Mouse (Mus musculus) kidney, embryonic 16.5 days (tissue): ENCODE results near the gene Boc. TPM values are rescaled to one million over a fixed set of nuclear protein-coding genes. Genes with fewer than 3 reads are reported as not detected.

Source experiments
- ATAC-seq: fragments of 200-750 bp; cut with Nextera tagmentation; 2 replicates; pipeline ENCODE4 v1.8.0; 2017; ENCODE audit warnings: moderate TSS enrichment; ENCODE audit not compliant: low FRiP score, low TSS enrichment
- H3K27ac ChIP-seq: fragments of 300-500 bp; sonication (generic); 2 replicates; pipeline ENCODE4 v1.5.1; 2014; ENCODE audit warnings: low read length
- H3K27me3 ChIP-seq: fragments of 300-500 bp; sonication (generic); 2 replicates; pipeline ENCODE4 v1.6.1; 2014; ENCODE audit warnings: low read length, control low read depth, mixed read lengths; ENCODE audit not compliant: insufficient read depth
- H3K36me3 ChIP-seq: fragments of 300-500 bp; sonication (generic); 2 replicates; pipeline ENCODE4 v1.6.1; 2014; ENCODE audit warnings: low read length, control low read depth, mixed read lengths; ENCODE audit not compliant: insufficient read depth
- H3K4me1 ChIP-seq: fragments of 300-500 bp; sonication (generic); 2 replicates; pipeline ENCODE4 v1.6.1; 2014; ENCODE audit warnings: low read length, control low read depth, mixed read lengths; ENCODE audit not compliant: insufficient read depth
- H3K4me2 ChIP-seq: fragments of 300-500 bp; sonication (generic); replicated peaks from 2 replicates; pipeline ENCODE4 v1.6.1; 2014; ENCODE audit warnings: low read depth, low read length
- H3K4me3 ChIP-seq: fragments of 300-500 bp; sonication (generic); 2 replicates; pipeline ENCODE4 v1.5.1; 2014; ENCODE audit warnings: mild to moderate bottlenecking, low read length
- H3K9ac ChIP-seq: fragments of 300-500 bp; sonication (generic); replicated peaks from 2 replicates; pipeline ENCODE4 v1.6.1; 2014; ENCODE audit warnings: low read length
- H3K9me3 ChIP-seq: fragments of 300-500 bp; sonication (generic); 2 replicates; pipeline ENCODE4 v1.6.1; 2016; ENCODE audit warnings: low read length, control low read depth
- WGBS: fragments of 180-500 bp; shearing (Covaris S2); extraction: QIAGEN DNeasy Blood & Tissue Kit; methylation state at CpG from one replicate; pipeline ENCODE4 v1.1.7; 2014; 5-methylcytosine and 5-hydroxymethylcytosine counted together
- polyA plus RNA-seq: library from polyadenylated mRNA; unstranded; fragments of >200 nt; fragmentation: Nextera tagmentation; extraction: Ambion mirVana; gene quantifications from 2 replicates; pipeline ENCODE4 v1.2.1, GENCODE M21; 2015

Boc gene
- polyA plus RNA-seq, 1 experiment from 2014 or later: 23.2 TPM

DNA sequence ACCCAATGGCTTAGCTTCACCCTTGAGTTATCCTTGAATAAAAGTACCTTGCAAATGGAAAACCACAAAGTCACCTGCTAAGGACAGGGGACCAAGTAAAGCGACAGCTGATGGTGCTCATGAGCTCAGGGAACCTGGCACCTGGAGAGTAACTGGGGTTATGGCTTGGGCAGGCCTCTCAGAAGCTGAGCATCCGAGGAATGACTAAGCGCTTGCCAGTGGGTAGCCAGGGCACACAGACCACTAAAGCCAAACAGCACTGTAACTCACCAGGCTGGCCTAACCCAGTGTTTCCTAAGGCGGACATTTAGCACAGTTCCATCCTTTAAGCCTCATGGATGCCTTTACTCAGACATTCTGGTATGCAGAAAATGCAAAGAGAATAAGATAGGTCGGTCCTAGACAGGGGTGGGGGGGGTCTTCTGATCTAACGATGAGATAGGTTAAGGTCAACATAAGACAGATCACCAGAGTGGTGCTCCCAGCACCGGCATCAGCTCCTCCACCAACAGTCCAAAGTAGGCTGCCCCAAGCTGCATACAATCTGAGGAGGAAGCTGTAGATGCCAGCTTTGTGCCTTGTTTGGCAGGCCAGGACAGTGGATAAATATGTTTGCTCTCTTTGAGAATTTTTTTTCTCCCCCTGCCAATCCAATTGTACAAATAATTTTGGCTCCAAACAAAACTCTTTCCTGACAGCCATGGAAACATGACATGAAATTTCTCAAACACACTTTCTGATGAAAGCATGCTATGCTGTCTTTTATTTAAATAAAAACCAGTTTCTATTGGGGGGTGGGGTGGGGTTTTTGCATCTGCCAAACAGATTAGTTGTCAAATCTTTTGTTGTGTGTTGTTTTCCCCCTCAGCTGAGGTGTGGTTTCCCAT, 49.0 kb downstream of the Boc start:
- peaks cover 6% of the 10 kb centered on the region for H3K9me3 ChIP-seq
- H3K27ac ChIP-seq: no peak overlapping the region
- peaks cover 38% of the 10 kb centered on the region for H3K36me3 ChIP-seq
- 0 out of 2 replicates have a peak, but pooled peaks cover 8% of the 10 kb centered on the region for H3K4me1 ChIP-seq
- ATAC-seq: no peak
- 84% methylated on average over 7 of the region's 7 CpGs for WGBS
- no peak overlapping the region for H3K9ac ChIP-seq
- H3K27me3 ChIP-seq: no peaks in the 10 kb centered on the region
- H3K4me2 ChIP-seq: no peak overlapping the region
- H3K4me3 ChIP-seq: no peak overlapping the region

DNA sequence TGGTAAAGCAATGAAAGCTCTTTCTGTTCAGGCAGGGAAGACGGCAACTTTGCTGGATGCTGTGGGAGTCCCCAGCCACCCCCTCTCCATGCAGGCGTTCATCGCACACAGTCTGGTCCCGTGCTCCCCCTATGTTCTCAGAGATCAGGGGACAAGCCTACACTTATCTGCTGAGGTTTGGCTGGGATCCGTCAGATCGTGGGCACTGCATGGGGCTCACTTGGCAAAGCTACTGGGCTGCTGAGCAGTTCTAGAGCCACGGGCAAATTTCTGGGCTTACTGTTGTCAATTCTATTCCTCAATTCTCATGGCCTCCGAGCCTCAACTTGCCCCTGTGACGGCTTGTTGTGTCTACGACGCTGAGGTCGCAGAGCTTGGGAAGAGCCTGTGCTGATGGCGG, 49.9 kb downstream of the Boc start:
- Histone ChIP-seq H3K9me3 (peaks cover 12% of the 10 kb centered on the region), H3K27ac (no peak overlapping the region), H3K4me1 (0 out of 2 replicates have a peak, but pooled peaks cover 8% of the 10 kb centered on the region), H3K9ac (no peak overlapping the region), H3K36me3 (peaks cover 46% of the 10 kb centered on the region), H3K27me3 (no peaks in the 10 kb centered on the region), H3K4me3 (no peak overlapping the region), H3K4me2 (no peak overlapping the region)
- ATAC-seq: no peak
- 95% methylated on average over 13 of the region's 13 CpGs for WGBS

DNA sequence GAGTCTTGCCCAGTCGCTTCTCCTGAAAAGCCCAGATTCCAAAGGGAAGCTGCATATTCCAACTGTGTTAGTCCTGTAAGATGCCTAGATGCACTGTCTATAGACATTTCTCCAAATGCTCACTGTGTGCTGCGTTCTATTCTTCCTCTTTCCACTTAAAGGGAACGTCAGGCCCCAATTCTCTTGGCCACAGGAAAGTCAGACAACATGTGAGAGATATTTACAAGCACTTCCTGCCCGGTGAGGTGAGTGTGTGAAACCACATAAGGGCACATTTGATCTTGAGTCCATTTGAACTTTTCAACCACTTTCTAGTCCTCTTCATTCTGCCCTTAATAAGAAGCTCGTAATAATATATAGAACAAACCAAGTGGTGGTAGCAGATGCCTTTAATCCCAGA, 50.7 kb downstream of the Boc start:
- Histone ChIP-seq H3K27ac (no peak overlapping the region), H3K36me3 (peaks cover 52% of the 10 kb centered on the region), H3K27me3 (no peaks in the 10 kb centered on the region), H3K9me3 (peaks cover 12% of the 10 kb centered on the region), H3K4me1 (0 out of 2 replicates have a peak, but pooled peaks cover 8% of the 10 kb centered on the region), H3K4me3 (no peak overlapping the region), H3K9ac (no peak overlapping the region), H3K4me2 (no peak overlapping the region)
- 69% methylated on average over 5 of the region's 5 CpGs for WGBS
- ATAC-seq: no peak

DNA sequence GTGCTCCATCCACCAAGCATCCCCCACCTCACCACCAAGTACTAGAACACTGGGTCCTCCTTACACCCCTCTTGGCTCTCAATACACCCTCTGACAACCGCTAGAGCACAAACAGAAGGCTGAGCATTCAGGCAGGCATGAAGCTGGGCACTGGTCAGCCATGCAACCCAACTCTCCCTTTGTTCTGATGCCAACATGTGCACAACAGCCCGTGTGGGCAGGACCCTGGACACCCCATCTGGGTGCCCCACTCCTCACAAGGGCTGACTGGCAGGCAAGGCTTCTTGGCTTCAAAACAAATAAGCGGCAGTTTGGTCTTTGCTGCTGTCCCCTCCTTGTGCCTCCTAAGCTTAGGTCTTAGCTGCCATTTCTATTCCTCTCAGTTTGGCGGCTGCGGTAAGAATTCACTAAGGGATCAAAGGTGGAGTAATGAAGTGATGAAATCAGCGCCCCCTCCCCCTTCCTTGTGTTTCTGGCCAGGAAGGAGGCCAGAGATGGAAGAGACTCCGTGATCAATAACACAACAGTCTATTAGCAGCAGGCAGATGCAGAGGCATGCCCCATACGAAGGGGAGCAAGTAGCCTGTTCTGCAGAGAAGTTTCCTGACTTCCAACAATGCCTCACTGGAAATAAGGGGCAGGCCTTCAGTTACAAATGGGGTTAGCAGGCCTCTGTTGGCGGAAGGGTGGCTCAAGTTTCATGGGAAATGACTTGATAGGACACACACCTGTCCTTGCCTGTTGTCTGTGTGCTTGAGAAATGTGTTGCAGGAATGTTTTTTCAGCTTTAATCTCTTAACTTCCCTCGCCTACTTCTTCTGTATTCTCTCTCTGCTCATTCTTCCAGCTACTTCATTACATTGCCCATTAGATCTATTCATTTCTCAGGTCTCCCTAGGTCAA, 51.4 kb downstream of the Boc start:
- Histone ChIP-seq H3K4me1 (0 out of 2 replicates have a peak, but pooled peaks cover 8% of the 10 kb centered on the region), H3K4me3 (no peak overlapping the region), H3K27ac (no peak overlapping the region), H3K27me3 (no peaks in the 10 kb centered on the region), H3K36me3 (peaks cover 52% of the 10 kb centered on the region), H3K9me3 (peaks cover 12% of the 10 kb centered on the region), H3K9ac (no peak overlapping the region), H3K4me2 (no peak overlapping the region)
- ATAC-seq: peak; percentile 56; the same call in 1 of the 2 replicates
- WGBS: 45% methylated on average over 10 of the region's 10 CpGs

DNA sequence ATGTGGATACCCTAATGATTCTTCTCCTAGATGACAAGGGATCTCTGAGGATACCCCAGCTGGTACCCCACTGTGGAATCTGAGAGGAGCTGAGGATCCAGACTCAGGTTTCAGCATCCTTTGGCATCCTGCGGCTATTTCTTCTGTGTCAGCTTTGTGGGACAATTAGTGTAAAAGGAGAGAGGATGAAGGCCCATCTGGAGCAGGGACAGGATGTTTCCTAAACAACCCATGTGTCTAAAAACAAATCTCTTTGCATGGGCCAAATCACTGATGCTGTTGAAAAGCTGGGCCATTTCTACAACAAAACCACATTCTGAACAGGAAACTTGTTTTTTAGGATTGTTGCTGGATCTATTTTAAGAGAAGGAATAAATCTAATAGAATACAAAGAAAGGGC, 53.5 kb downstream of the Boc start:
- peaks cover 8% of the 10 kb centered on the region for H3K9me3 ChIP-seq
- no peak overlapping the region for H3K4me3 ChIP-seq
- no peaks in the 10 kb centered on the region for H3K27me3 ChIP-seq
- H3K9ac ChIP-seq: no peak overlapping the region
- ATAC-seq: no peak
- H3K4me1 ChIP-seq: 0 out of 2 replicates have a peak, but pooled peaks cover 8% of the 10 kb centered on the region
- 78% methylated on average over 1 of the region's 1 CpGs for WGBS
- H3K4me2 ChIP-seq: no peak overlapping the region
- H3K27ac ChIP-seq: no peak overlapping the region
- H3K36me3 ChIP-seq: peaks cover 60% of the 10 kb centered on the region

DNA sequence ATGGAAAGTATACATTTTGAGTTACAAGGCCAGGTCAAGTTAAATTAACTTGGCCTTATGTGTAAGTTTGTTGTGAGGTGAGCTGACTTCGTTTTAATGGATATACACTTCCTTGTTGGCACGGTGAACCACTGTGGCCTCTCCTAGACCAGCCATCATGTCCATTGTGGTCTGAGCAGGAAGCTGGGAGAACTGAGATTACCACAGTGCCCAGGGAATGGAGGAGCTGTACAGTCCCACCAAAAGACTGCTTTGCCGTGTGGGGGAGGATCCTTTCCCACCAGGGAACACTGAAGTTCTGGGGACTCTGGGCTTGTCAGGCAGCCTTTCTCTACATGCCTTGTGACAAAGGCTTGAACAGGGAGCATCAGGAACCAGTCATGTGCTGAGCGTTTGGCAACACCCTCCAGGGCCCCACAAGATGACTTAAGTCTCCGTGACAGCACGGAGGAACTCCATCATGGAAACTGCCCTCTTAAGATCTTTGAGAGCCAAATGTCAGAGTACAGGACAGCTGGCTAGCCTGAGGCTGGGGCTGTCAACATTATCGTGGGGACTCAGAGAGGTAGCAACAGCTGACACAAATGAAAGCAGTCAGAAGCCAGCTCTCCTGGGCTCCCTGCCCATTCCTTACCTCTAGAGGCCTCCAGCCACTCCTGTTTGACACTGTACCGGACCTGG, 55.7 kb downstream of the Boc start:
- peaks cover 73% of the 10 kb centered on the region for H3K36me3 ChIP-seq
- H3K4me3 ChIP-seq: no peak overlapping the region
- no peak overlapping the region for H3K27ac ChIP-seq
- H3K4me1 ChIP-seq: 0 out of 2 replicates have a peak, but pooled peaks cover 8% of the 10 kb centered on the region
- 64% methylated on average over 8 of the region's 8 CpGs for WGBS
- H3K4me2 ChIP-seq: no peak overlapping the region
- ATAC-seq: no peak
- no peak overlapping the region for H3K9ac ChIP-seq
- peaks cover 8% of the 10 kb centered on the region for H3K9me3 ChIP-seq
- H3K27me3 ChIP-seq: no peaks in the 10 kb centered on the region

DNA sequence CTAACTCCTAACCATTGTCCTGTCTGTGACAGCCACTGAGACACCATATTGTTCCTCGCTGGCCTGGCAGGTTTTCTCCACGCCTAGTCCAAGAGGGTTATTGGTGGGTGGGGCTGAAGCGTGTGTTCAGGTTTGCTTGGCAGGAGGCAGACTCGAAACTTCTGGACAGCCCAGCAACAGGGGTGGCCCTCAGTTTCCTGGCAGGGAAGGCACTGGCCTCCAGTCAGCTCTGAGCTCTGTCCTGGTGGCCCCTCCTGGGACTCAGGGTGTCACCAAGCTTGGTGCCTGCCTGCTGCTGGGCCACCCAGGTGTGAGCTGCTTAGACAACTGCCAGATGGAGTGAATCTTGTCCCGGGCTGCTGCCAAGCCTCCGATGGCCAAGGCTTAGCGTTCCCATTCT, 56.4 kb downstream of the Boc start:
- Histone ChIP-seq H3K27ac (no peak overlapping the region), H3K4me2 (no peak overlapping the region), H3K9me3 (peaks cover 8% of the 10 kb centered on the region), H3K36me3 (peaks cover 76% of the 10 kb centered on the region), H3K4me3 (no peak overlapping the region), H3K9ac (no peak overlapping the region), H3K27me3 (no peaks in the 10 kb centered on the region), H3K4me1 (peaks cover 10% of the 10 kb centered on the region; the same call in 1 of the 2 replicates)
- WGBS: 77% methylated on average over 7 of the region's 7 CpGs
- no peak for ATAC-seq

DNA sequence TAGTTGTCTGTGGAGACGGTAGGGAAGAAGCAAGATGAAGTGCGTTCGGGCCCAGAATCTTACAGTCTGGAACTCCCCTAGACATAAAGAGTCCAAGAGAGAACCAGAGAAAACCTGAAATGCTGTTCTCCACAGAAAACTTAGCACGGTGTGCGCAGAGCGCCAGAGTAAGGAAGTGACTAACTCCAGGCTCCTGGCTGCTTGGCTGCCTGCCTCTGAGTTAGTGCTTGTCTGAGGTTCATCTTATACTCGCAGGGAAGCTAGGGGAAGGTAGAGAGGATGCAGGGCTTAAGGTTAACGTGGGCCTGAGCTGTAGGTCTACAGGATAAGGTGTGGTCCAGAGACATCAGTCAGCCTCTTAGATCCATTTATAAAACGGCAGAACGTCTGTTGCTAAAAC, 56.9 kb downstream of the Boc start:
- peaks cover 76% of the 10 kb centered on the region for H3K36me3 ChIP-seq

DNA sequence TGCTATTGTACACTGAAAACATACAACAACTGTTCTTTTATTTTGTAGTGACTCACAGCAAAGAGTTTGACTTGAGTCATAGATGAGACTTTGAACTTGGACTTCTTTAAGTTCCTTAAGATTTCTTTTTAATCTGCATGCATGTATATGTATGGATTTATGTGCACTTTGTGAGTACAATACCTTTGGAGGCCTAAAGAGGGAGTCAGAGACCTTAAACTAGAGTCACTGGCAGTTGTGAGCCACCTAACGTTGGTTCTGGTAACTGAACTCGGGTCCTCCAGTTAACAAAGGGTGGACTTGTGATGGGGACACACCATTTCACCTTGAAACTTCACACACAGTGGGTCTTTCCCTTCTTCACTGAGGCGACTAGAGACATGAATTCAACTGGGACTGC, 60.2 kb downstream of the Boc start:
- ATAC-seq: no peak
- no peak overlapping the region for H3K4me3 ChIP-seq
- H3K27me3 ChIP-seq: no peaks in the 10 kb centered on the region
- H3K36me3 ChIP-seq: peaks cover 66% of the 10 kb centered on the region
- no peak overlapping the region for H3K27ac ChIP-seq
- WGBS: 95% methylated on average over 3 of the region's 3 CpGs
- H3K9me3 ChIP-seq: no peaks in the 10 kb centered on the region
- peaks cover 18% of the 10 kb centered on the region for H3K4me1 ChIP-seq
- no peak overlapping the region for H3K9ac ChIP-seq
- H3K4me2 ChIP-seq: no peak overlapping the region

More for the DNA sequence above, 56.9 kb downstream of the Boc start:
- Histone ChIP-seq H3K9me3 (peaks cover 8% of the 10 kb centered on the region), H3K27me3 (no peaks in the 10 kb centered on the region), H3K4me1 (peaks cover 5% of the 10 kb centered on the region; the same call in 1 of the 2 replicates), H3K27ac (no peak overlapping the region), H3K4me2 (no peak overlapping the region), H3K9ac (no peak overlapping the region), H3K4me3 (no peak overlapping the region)
- ATAC-seq: no peak
- 91% methylated on average over 10 of the region's 10 CpGs for WGBS
